Mouse (Mus musculus): ENCODE results near the gene Ncoa5. TPM values are rescaled to one million over a fixed set of nuclear protein-coding genes. Genes with fewer than 3 reads are reported as not detected.

The Ncoa5 gene
- total RNA-seq (2021): 10 to 100 TPM in 1 of 2 experiments, 1 to 10 TPM in 1; 9.9 to 12.6 TPM
- long read RNA-seq, experiment 1, partial matches to known transcripts: 0 of 4 reads
- long read RNA-seq, experiment 1, other reads (novel, unspliced or antisense): 3 of 4 reads
- long read RNA-seq, experiment 2, partial matches to known transcripts: 3 of 9 reads
- long read RNA-seq, experiment 2, other reads (novel, unspliced or antisense): 3 of 9 reads

DNA sequence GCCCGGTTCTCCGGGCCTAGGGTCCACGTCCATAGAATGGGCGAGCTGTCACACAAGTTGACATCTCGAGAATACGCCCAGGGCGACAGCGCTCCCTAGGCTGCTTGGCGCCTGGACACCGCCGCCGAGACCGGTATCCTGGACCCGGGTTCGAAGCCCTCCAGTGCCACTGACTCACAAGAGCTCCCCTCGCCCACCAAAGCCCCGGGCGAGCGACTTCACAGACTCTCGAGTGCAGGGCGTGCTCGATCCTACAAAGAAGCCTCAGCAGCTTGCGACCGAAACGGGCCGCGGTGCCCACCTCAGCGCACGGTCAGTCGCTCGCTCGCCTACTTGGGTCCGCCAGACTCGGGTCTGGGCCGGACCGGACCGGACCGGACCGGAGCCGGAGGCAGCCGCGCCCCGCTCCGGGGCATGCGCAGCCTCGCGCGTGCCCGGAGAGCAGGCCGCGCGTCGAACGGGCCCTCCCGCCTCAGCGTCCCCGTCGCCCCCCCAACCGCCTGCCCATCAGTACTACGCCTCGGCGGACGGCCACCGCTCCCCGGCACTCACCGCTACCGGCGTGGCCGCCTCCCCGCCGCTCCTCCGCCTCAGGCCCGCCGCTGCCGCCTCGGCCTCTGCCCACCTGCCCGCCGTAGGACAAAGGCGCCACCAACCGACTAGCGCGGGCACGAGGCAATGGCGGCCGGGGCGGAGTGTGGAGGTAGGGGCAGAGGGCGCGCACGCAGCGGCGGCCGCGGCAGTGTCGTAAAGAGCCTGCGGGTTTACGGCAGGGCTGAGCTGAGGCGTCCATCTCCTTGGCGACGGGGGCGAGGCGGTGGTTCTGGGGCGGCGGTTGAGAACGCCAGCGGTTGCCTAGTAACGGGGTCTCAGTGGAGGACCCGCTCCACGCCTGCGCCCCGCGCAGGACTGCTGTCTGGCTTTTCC, at the start of gene Ncoa5:
Gene Ncoa5 (minus strand): TSS at position 737 of the 927 bp plus-strand sequence.
- DNase-seq: peak; percentile 97

DNA sequence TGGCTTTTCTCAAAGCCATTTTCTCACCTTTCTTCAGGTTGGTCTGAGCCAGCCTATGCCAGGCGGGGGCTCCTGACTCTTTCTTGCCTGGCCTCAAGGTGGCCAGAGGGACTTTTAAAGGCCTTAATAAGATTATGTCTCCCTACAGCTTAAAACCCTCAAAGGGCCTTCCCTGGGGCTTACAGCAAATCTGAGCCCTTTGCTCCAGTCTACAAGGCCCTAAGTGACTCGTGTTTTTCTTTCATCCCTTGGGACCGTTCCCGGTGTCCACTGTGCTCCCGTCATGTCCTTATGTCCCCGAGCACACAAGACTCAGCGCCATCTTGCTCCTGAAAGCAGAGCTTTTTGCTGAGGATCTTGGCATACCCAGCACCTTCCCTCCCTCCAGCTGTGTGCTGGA, 46.6 kb upstream of the Ncoa5 start:
- no peak for DNase-seq

DNA sequence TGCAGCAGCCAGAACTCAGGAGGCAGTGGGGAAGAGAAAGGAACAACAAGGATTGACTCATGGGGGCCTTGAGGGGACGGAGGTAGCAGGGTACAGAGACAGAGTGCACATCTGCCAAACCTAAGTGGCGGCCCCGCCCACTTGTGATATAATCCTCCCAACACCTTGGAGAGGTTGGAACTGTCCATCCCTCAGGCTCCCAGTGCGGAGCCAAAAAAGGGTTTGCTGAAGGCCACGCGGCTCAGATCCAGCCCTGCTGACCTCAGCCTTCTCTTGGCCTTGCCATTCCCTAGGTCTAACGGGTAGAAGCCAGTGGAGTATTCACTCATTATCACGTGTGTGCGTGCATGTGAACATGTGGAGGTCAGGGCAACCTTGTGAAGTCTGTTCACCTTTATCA, 46.0 kb upstream of the Ncoa5 start:
- no peak for DNase-seq

DNA sequence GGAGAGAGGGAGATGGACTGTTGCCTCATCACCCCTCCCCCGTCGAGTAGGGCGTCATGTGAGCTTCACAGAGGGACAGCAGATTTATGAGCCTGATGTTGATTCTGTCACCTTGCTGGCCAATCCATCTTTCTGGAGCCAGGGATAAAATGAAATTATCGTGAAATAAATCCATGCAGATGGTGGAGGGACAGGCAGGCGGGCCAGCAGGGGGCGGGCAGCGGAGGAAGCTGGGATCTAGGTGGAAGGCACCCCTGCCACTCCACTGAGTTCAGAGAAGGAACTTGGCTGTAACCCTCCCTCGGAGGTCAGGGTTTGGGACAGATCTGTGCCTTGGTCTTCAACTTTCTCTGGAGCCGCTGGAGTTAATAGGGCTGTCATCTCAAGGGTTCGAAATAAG, 43.9 kb upstream of the Ncoa5 start:
- DNase-seq: no peak

DNA sequence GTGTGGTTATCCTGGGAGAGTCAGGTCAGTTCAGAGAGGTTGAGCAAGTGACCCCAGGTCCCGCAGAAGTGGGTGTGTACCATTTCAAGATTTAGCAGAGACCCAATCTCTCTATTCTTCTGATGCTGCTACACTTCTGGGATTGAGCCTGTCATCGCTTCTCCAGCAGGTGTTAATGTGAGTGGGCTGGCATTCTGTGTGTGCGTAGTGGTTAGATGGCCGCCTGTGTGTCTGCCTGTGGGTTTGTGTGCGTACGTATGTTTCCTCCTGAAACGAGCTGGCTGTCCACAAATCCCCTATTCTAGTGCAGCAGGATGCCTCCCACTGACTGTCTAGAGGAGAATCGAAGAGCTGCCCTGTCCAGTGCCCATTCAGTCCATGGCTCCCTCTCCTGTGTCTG, 43.4 kb upstream of the Ncoa5 start:
- DNase-seq: no peak

DNA sequence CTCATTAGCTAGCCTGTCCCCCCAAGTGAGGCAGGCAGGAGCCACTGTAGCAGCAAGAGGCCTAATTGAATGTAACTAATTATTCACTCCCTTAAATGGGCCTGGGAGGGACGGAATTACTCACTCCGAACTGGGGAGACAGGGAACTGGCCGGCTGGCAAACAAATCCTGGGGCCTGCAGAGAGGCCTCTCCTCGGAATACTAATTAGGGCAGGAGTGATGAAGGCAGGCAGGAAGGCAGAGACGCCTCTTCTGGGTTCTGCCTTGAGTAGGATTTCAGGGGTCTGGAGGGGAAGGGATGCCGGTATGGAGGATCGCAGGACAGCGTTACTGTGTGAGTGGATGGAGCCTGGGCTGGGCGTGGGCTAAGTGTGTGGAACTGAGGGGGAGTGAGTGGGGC, 42.4 kb upstream of the Ncoa5 start:
- DNase-seq: no peak

DNA sequence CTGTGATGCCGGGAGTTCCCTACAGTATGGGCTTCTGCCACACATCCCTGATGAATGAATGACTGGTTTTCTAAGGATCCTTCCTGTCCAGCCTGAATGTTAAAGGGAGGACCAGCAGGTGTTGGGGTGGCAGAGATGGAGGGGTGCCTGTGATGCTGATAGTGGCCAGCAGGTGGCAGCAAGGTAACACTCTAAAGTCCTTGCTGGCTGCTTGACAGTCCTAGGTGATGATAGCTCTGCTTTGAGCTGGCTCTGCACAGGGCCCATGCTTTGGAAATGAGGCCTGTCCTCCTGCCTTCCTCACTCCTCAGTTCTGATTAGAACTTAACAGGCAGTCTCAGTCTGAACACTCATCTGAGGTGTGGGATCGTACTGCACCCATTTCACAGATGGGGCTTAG, 40.3 kb upstream of the Ncoa5 start:
- peak; percentile 41 for DNase-seq

DNA sequence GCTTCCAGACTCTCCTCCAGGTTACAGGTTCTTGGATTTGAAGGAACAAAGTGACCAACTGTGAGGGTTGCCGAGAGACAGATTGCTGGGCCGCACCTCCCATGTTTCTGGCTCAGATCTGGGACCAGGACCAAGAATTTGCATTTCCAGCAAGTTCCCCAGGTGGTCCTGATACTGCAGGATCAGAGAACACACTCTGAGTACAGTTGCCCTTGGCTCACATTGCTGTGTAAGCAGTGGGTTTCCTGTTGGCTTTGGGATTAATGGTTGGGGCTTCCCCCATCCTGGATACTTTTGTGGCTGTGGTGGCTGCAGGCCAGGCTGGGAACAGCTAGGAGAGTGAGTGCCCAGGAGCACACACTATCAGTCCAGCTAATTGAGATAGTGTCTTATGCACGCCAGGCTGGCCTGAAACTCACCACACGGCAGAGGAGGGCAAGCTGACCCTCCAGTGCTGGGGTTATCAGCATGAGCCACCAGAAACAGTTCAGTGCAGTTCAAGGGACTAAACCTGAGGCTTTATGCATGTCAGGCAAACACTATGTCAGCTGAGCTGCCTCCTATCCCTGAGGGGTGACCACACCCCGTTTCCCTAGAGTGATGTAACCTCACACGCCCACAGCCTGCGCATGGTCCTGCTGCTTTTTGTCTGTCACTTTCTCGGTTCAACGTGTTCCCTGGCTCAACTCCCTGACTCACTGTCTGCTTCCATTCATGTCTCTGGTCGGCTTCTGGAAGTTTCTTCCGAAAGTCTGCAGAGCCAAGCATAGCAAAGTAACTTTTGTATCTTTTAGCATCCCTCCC, 39.6 kb upstream of the Ncoa5 start:
- DNase-seq: no peak

DNA sequence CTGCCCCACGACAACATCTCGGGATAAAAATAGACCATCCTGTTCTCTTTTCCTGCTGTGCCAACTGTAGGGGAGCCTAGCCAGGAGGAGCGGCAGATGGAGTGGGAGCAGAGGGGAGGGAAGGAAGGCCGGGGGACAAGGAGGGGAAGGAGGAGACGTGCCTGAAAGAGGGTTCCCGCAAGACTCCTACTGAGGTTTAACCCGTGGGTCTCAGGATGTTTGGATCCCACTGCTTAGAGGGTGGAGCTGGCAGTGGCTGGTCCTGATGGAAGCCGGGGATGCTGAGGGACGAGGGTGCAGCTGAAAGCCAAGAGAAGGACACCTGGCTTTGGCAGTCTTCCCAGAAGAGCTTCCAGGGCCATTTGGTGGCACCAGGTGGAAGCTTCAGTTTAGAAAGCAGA, 38.7 kb upstream of the Ncoa5 start:
- no peak for DNase-seq

DNA sequence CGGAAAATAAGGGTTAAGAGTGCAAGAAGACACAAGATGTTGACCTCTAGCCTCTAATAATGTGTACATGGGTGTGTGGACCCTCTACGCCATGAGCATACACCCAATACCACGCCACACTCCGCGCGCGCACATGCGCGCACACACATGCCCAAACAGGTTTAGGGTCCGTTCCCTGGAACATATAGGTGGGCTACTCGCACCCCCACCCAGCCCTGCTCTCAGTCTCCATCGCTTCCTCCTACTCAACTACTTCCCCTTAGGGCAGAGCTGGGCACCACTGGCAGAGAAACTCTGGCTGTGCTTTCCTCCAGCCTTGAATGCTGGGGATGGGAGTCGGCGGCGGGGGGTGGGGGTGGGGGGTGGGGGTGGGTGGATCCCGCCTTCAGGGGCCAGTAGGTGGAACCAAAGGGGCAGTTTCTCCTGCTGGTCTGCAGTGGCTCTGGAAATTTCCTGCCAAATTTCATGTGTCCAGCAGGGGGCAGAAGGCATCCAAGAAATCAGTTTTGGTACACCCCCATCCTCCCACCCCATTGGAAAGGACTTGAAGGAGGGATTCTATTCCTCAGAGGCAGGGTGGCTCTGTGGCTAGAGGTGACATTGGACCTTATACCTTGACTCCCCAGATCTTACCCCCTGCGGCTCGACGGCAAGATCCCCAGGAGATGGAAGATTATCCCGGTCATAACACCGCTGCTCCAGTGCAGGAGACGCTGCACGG, 35.6 kb upstream of the Ncoa5 start:
- no peak for DNase-seq

DNA sequence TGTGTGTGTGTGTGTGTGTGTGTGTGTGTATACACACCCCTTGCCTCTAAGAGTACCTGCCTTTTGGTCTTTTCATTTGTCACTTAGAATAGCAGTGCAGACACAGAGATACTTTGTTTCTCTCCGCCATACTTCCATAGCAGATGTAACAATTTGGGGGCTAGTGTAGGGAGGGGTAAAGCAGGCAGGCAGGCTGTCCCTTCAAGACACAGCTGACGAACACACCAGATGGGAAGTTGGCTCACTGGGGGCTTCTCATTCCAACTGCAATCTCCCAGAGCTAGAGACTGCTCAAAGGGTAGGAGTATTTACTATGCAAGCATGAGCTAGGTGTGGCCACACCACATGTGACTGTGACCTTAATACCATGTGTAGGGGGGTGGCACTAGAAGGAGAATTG, 34.1 kb upstream of the Ncoa5 start:
- DNase-seq: no peak

DNA sequence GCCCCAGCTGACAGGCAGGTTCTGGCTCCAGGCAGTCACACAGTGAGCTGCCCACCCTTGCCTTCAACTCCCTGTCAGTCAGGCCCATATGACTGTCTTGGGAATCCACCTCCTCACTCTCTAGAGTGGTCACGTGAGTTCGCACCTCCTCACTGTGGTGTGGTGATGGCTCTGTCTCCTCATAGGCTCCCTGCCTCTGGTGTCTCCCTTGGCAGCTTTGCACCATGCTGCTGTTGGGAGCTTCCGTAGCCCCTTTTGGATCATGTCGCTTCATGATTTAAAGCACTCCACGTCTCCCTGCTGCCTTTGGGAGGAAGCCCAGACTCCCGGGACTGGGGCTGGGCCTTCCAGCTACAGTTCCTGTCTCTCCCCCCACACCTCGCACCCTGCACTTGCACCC, 29.8 kb upstream of the Ncoa5 start:
- DNase-seq: no peak

DNA sequence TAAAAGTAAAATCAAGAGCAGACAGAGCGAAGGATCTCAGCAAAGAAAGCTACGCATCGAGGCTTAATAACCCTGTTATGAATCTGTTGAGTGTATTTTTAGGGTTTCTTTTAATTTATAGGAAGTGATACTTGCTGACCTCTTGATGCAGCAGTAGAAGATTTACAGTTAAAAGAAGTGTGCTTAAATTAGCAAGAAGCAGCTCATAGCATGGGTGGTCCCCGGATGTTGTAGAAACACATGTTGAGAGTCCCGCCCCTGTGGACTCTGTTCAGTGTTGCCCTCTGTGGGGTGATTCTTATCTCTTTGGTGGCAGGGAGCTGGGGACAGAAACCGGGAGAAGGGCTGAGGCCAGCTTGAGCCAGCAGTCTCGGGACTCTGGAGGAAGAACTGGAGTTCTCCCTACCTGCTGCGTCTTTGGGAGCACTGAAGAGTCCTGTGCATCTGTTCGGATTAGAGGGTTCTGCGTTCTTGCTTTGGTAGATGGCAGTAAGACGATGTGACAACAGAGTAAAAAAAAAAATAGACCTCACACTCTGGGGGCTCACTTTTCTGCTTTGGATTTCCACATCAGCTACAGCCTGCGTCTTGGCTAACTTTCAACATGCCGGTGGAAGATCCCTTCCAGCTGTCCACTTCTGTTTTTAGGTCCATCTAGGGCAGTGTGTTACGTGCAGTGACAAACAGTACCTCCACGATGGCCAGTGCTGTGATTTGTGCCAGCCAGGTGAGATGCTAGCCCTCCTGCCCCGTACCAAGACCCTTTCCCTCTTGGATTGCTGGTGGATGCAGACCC, 27.2 kb upstream of the Ncoa5 start:
- DNase-seq: no peak

DNA sequence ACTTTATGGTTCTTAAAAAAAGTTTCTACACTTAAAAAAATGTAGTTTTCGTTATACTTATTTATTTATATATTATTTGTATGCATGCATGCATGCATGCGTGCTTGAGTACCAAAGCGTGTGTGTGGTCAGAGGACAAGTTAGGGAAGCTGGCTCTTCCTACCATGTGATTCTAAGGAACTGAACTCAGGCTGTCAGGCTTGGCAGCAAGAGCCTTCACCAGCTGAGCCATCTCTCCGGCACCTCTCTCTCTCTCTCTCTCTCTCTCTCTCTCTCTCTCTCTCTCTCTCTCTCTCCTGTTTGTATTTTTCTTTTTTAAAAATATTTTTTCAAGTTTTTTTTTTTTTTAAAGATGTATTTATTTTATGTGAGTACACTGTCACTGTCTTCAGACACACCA, 25.3 kb upstream of the Ncoa5 start:
- DNase-seq: no peak

DNA sequence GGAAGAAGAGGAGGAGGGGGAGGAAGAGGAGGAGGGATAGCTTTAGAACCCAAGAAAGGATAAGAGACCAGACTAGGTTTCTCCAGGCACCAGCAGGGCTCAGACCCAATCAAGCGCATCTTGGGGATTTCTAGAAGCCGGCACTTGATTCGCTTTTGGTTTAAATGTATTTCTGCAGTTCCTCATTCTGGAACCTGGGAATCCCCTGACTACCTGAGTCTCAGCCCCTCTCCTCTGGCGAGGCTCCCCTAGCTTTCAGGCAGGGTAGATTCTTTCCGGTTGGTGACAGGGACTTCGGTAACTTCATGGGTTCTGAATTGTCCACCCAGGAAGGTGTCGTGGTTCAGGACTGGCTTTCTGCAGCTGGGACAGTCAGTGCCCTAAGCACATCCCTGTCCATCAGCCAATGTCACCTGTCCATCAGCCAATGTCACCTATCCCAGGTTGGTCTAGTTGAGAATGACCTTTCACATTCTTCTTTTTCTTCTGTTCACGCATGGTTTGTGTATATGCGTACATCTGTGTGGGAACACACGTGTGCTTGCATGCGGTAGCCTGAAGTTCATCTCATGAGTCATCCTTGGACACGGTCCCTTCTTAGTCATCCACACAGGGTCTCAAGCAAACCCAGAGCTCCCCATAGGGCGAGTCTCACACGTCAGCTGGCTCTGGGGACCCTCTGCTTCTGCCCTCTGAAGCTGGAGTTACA, 21.9 kb upstream of the Ncoa5 start:
- DNase-seq: no peak

DNA sequence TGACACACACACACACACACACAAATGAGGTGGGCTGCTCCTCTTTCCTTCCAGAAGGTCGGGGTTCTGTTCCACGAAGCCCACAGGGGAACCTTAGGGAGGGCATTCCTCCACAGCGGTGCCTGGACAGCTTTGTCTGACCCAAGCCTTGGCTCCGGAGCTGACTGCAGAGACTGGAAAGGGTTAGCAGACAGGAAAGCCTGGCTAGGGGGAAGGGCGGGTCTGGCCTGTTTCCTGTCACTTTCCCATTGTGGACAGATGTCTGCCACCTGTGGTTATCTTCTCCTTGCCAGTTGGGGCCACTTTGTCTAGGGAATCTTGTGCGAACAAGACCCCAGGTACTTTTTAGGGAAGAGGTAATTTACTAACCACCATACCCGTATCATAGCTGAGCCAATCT, 21.2 kb upstream of the Ncoa5 start:
- no peak for DNase-seq

DNA sequence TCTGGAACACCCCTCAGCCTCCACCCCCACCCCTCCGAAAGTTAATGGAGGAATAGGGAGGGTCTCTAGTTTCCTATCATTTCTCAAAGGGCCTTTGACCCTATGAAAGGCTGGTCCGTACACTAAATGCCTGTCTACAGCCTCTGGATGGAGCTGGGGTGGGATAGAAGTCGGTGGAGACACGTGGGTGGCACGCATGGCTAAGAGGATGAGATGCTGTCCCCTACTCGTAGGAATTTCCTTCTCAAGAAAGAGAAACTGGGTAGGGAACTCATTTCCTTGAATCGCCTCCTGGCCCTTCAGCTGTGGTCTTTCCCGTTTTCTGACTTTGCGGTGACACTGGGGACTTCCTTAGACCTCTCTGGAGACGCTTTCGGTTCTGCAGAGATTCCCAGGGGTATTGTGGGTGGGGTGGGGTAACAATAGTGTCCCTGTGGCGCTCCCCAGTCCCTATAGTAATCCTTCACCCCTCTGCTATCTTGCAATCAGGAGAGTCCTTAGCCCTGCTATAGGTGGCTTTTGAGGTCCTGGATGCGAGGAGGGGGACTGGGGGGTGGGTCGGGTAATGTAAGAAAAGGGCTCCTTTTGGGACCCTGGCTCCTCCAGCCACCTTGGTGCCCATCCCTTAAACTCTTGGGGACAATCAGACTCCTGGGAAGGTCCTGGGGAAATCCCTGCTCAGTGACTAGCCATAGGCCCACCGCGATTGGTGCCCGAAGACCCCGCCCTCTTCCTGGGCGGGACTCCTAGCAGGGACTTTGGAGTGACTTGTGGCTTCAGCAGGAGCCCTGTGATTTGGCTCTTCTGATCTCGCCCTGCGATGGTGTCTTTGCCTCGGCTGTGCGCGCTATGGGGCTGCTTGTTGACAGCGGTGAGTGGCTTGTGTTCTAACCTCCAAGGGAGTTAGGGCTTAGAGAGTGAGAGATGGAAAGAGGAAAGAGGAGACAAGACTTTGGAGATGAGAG, 20.5 kb upstream of the Ncoa5 start, which contains the start of gene Cd40:
Gene Cd40 (plus strand): TSS at position 740 of the 965 bp plus-strand sequence.
- peak; percentile 54 for DNase-seq

DNA sequence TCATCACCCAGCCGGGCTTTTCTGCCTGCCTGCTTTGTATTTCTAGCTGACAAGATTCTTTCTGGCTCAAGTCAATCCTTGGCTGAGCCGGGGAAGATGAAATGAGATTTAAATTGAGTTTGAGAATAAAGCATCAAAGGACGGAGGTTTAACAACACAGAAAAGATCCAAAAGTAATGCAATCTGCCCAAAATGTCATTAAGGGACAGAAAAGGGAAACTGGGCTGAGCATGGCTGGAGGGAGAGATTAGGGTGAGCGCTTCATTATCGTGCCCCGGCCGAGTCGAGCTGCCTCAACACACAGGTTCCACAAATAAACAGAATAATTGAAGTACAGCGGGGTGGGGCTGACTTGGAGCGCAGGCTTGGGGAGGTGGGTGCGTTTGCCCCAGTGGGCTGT, 16.9 kb upstream of the Ncoa5 start:
- no peak for DNase-seq

DNA sequence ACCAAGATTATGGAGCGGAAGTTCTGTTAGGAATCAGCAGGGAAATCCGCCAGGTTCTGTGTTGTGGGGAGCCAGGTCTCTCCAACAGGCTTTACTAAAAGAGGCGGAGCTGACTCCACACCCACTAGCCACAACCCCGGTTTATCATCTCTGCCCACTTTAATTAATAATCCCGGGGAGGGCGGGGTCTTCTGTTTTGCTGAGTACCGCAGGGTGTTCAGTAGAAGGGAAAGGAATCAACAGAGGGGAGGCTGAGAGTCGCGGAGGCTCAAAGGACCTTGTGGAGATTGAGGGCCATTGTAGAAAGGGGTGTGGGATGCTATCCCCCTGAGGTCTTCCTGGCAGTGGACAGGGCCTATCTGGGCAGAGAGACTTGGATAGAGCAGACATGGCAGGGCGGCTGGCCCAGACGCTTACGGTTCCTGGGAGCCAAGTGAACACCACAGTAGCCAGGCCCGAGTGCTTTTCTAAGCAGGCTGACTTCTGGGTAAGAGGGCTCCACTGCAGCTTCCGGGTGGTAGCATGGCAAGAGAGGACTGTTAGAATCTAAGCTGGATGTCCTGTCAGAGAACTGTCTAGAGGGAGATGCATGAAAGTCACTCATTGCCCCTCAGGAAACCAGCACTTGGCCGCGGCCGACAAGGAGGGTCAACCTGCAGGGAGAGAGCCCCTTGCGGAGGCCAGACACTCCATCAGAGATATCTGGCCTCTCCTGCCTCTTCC, 16.3 kb upstream of the Ncoa5 start:
- no peak for DNase-seq

Data from gastrocnemius, postnatal 25 days (tissue).